Mouse (Mus musculus): ENCODE measurements around the gene Smarcd2. TPM values are rescaled to one million over a fixed set of nuclear protein-coding genes. Genes with fewer than 3 reads are reported as not detected.
A peak's percentile ranks its signal among the peaks of the same experiment; 100 is the strongest.

Smarcd2 gene
- polyA plus RNA-seq, 2 experiments, result 114 to 184 TPM

GRCm38 (mm10) chr11:106276454-106276853 lies 3.7 kb upstream of the Smarcd2 start, which contains the start of gene Tcam1:
Tcam1 (plus strand) TSS chr11:106276672.
- DNase-seq (ENCODE audit: low spot score), result peak; percentile 91
- peak within 1 kb of the TSS; percentile 67; the same call in 1 of the 2 replicates for H3K27ac ChIP-seq (replicated peaks; ENCODE audit: low read depth, low read length)
- no peak for TF ChIP-seq POLR2A (IDR thresholded peaks at IDR 0.05; ENCODE audit: borderline replicate concordance, extremely low read depth, insufficient read depth, insufficient read length)
- H3K9me3 ChIP-seq (ENCODE audit: control insufficient read depth, low read length), result no peaks in the 10 kb centered on the region
- no peaks in the 10 kb centered on the region for H3K36me3 ChIP-seq (ENCODE audit: control insufficient read depth, insufficient read depth, low read length)
- H3K4me2 ChIP-seq (replicated peaks; ENCODE audit: low read depth, low read length, severe bottlenecking), result peak within 1 kb of the TSS; percentile 47
- 3% methylated on average over 25 of the region's 25 CpGs for WGBS
- H3K9ac ChIP-seq (ENCODE audit: low read depth, low read length, severe bottlenecking), result peak within 1 kb of the TSS; percentile 21; the same call in 1 of the 2 replicates
- H3K4me1 ChIP-seq (ENCODE audit: control insufficient read depth, insufficient read depth, low read length), result peaks cover 14% of the 10 kb centered on the region
- H3K27me3 ChIP-seq (ENCODE audit: control insufficient read depth, insufficient read depth, low read length), result no peaks in the 10 kb centered on the region
- peak within 1 kb of the TSS; percentile 17 for H3K4me3 ChIP-seq (replicated peaks; ENCODE audit: low read length)
- ATAC-seq (ENCODE audit: low FRiP score, low read depth), result peak; percentile 61

GRCm38 (mm10) chr11:106274971-106275411 lies 2.2 kb upstream of the Smarcd2 start:
- peak overlapping the region; percentile 67 for H3K27ac ChIP-seq (replicated peaks; ENCODE audit: low read depth, low read length)
- TF ChIP-seq POLR2A (IDR thresholded peaks at IDR 0.05; ENCODE audit: borderline replicate concordance, extremely low read depth, insufficient read depth, insufficient read length), result no peak
- ATAC-seq (ENCODE audit: low FRiP score, low read depth) (no peak), DNase-seq (ENCODE audit: low spot score) (peak; percentile 75)
- no peak overlapping the region for H3K4me2 ChIP-seq (replicated peaks; ENCODE audit: low read depth, low read length, severe bottlenecking)
- no peak overlapping the region for H3K4me3 ChIP-seq (replicated peaks; ENCODE audit: low read length)
- H3K27me3 ChIP-seq (ENCODE audit: control insufficient read depth, insufficient read depth, low read length), result no peaks in the 10 kb centered on the region
- no peaks in the 10 kb centered on the region for H3K9me3 ChIP-seq (ENCODE audit: control insufficient read depth, low read length)
- no peak overlapping the region for H3K9ac ChIP-seq (ENCODE audit: low read depth, low read length, severe bottlenecking)
- 34% methylated on average over 7 of the region's 7 CpGs for WGBS
- H3K4me1 ChIP-seq (ENCODE audit: control insufficient read depth, insufficient read depth, low read length), result peaks cover 25% of the 10 kb centered on the region
- H3K36me3 ChIP-seq (ENCODE audit: control insufficient read depth, insufficient read depth, low read length), result no peaks in the 10 kb centered on the region

- Histone ChIP-seq H3K27ac (replicated peaks; ENCODE audit: low read depth, low read length) (peak overlapping the region; percentile 67), H3K4me3 (replicated peaks; ENCODE audit: low read length) (no peak overlapping the region), H3K27me3 (ENCODE audit: control insufficient read depth, insufficient read depth, low read length) (no peaks in the 10 kb centered on the region), H3K9me3 (ENCODE audit: control insufficient read depth, low read length) (no peaks in the 10 kb centered on the region), H3K4me2 (replicated peaks; ENCODE audit: low read depth, low read length, severe bottlenecking) (no peak overlapping the region), H3K9ac (ENCODE audit: low read depth, low read length, severe bottlenecking) (no peak overlapping the region), H3K4me1 (ENCODE audit: control insufficient read depth, insufficient read depth, low read length) (peaks cover 29% of the 10 kb centered on the region), H3K36me3 (ENCODE audit: control insufficient read depth, insufficient read depth, low read length) (no peaks in the 10 kb centered on the region)
- TF ChIP-seq POLR2A (IDR thresholded peaks at IDR 0.05; ENCODE audit: borderline replicate concordance, extremely low read depth, insufficient read depth, insufficient read length), result no peak
- no peak for DNase-seq (ENCODE audit: low spot score)
- WGBS, result 67% methylated on average over 1 of the region's 1 CpGs
- ATAC-seq (ENCODE audit: low FRiP score, low read depth), result no peak
Observed at GRCm38 (mm10) chr11:106274374-106274773, 1.6 kb upstream of the Smarcd2 start.

- Histone ChIP-seq H3K27ac (replicated peaks; ENCODE audit: low read depth, low read length) (peak overlapping the region; percentile 86), H3K4me1 (ENCODE audit: control insufficient read depth, insufficient read depth, low read length) (peaks cover 34% of the 10 kb centered on the region), H3K9me3 (ENCODE audit: control insufficient read depth, low read length) (no peaks in the 10 kb centered on the region), H3K9ac (ENCODE audit: low read depth, low read length, severe bottlenecking) (no peak overlapping the region), H3K36me3 (ENCODE audit: control insufficient read depth, insufficient read depth, low read length) (no peaks in the 10 kb centered on the region), H3K27me3 (ENCODE audit: control insufficient read depth, insufficient read depth, low read length) (no peaks in the 10 kb centered on the region), H3K4me3 (replicated peaks; ENCODE audit: low read length) (peak overlapping the region; percentile 98), H3K4me2 (replicated peaks; ENCODE audit: low read depth, low read length, severe bottlenecking) (peak overlapping the region; percentile 79; the same call in 1 of the 2 replicates)
- DNase-seq (ENCODE audit: low spot score), result no peak
- no peak for TF ChIP-seq POLR2A (IDR thresholded peaks at IDR 0.05; ENCODE audit: borderline replicate concordance, extremely low read depth, insufficient read depth, insufficient read length)
- no peak for ATAC-seq (ENCODE audit: low FRiP score, low read depth)
- WGBS, result 94% methylated on average over 6 of the region's 6 CpGs
Observed at GRCm38 (mm10) chr11:106273811-106274210, 1.0 kb upstream of the Smarcd2 start.

GRCm38 (mm10) chr11:106273311-106273684 lies 526 bp upstream of the Smarcd2 start:
- Histone ChIP-seq H3K9me3 (ENCODE audit: control insufficient read depth, low read length) (no peaks in the 10 kb centered on the region), H3K4me2 (replicated peaks; ENCODE audit: low read depth, low read length, severe bottlenecking) (peak overlapping the region; percentile 79), H3K36me3 (ENCODE audit: control insufficient read depth, insufficient read depth, low read length) (no peaks in the 10 kb centered on the region; the same call in 1 of the 2 replicates), H3K9ac (ENCODE audit: low read depth, low read length, severe bottlenecking) (peak overlapping the region; percentile 64), H3K4me1 (ENCODE audit: control insufficient read depth, insufficient read depth, low read length) (peaks cover 39% of the 10 kb centered on the region), H3K4me3 (replicated peaks; ENCODE audit: low read length) (peak overlapping the region; percentile 98), H3K27ac (replicated peaks; ENCODE audit: low read depth, low read length) (peak overlapping the region; percentile 86), H3K27me3 (ENCODE audit: control insufficient read depth, insufficient read depth, low read length) (no peaks in the 10 kb centered on the region)
- no peak for TF ChIP-seq POLR2A (IDR thresholded peaks at IDR 0.05; ENCODE audit: borderline replicate concordance, extremely low read depth, insufficient read depth, insufficient read length)
- no peak for DNase-seq (ENCODE audit: low spot score)
- WGBS, result 7% methylated on average over 16 of the region's 16 CpGs
- ATAC-seq (ENCODE audit: low FRiP score, low read depth), result no peak

Data from limb, embryonic 14.5 days (tissue).